Mouse (Mus musculus) kidney, postnatal 0 days (tissue): Measurements from ENCODE around the gene Parvb. TPM values are rescaled to one million over a fixed set of nuclear protein-coding genes. Genes with fewer than 3 reads are reported as not detected.

Source experiments
- ATAC-seq: fragments of 200-750 bp; cut with Nextera tagmentation; replicated peaks from 2 replicates; pipeline ENCODE4 v1.8.0; 2017; ENCODE audit warnings: low read depth, moderate number of reproducible peaks, moderate TSS enrichment, moderate library complexity; ENCODE audit not compliant: low FRiP score
- DNase-seq: peaks from one replicate; pipeline ENCODE4 v3.0.0-alpha.2; 2016; ENCODE audit warnings: low spot score
- H3K27ac ChIP-seq: fragments of 300-500 bp; sonication (generic); 2 replicates; pipeline ENCODE4 v1.5.1; 2014; ENCODE audit warnings: mild to moderate bottlenecking
- H3K27me3 ChIP-seq: fragments of 300-500 bp; sonication (generic); 2 replicates; pipeline ENCODE4 v1.6.1; 2014; ENCODE audit warnings: low read length, mixed read lengths; ENCODE audit not compliant: insufficient read depth
- H3K36me3 ChIP-seq: fragments of 300-500 bp; sonication (generic); 2 replicates; pipeline ENCODE4 v1.6.1; 2014; ENCODE audit warnings: low read length, mixed read lengths; ENCODE audit not compliant: insufficient read depth
- H3K4me1 ChIP-seq: fragments of 300-500 bp; sonication (generic); replicated peaks from 2 replicates; pipeline ENCODE4 v1.6.1; 2014; ENCODE audit warnings: antibody characterized with exemption, low read length, mixed read lengths; ENCODE audit not compliant: insufficient read depth
- H3K4me2 ChIP-seq: fragments of 300-500 bp; sonication (generic); 2 replicates; pipeline ENCODE4 v1.6.1; 2014; ENCODE audit warnings: mild to moderate bottlenecking, low read length, moderate library complexity, mixed read lengths
- H3K4me3 ChIP-seq: fragments of 300-500 bp; sonication (generic); replicated peaks from 2 replicates; pipeline ENCODE4 v1.5.1; 2014; ENCODE audit warnings: low read depth, low read length
- H3K9ac ChIP-seq: fragments of 300-500 bp; sonication (generic); 2 replicates; pipeline ENCODE4 v1.6.1; 2014; ENCODE audit warnings: low read depth, low read length
- H3K9me3 ChIP-seq: fragments of 300-500 bp; sonication (generic); replicated peaks from 2 replicates; pipeline ENCODE4 v1.6.1; 2016; ENCODE audit warnings: low read length, inconsistent platforms, mixed read lengths
- CTCF ChIP-seq: IDR thresholded peaks from 2 replicates; pipeline ENCODE4 v1.5.1; 2016; ENCODE audit warnings: antibody characterized with exemption, low read depth, mild to moderate bottlenecking, moderate library complexity
- WGBS: fragments of 180-500 bp; shearing (Covaris S2); extraction: QIAGEN DNeasy Blood & Tissue Kit; methylation state at CpG from one replicate; pipeline ENCODE4 v1.1.7; 2014; 5-methylcytosine and 5-hydroxymethylcytosine counted together
- polyA plus RNA-seq: library from polyadenylated mRNA; unstranded; fragments of >200 nt; fragmentation: Nextera tagmentation; extraction: Ambion mirVana; gene quantifications from 2 replicates; pipeline ENCODE4 v1.2.1, GENCODE M21; 2015

Gene Parvb
- polyA plus RNA-seq, 1 experiment from 2014 or later: 3.3 TPM

GRCm38 (mm10) chr15:84269107-84269633 is 37.3 kb downstream of the Parvb start:
- ATAC-seq: no peak
- no peaks in the 10 kb centered on the region for H3K4me1 ChIP-seq
- no peaks in the 10 kb centered on the region for H3K9me3 ChIP-seq
- no peaks in the 10 kb centered on the region for H3K36me3 ChIP-seq
- TF ChIP-seq CTCF: no peak
- no peak overlapping the region for H3K4me2 ChIP-seq
- no peak for DNase-seq
- no peak overlapping the region for H3K4me3 ChIP-seq
- WGBS: 84% methylated on average over 10 of the region's 10 CpGs
- no peaks in the 10 kb centered on the region for H3K27me3 ChIP-seq
- no peak overlapping the region for H3K27ac ChIP-seq
- H3K9ac ChIP-seq: no peak overlapping the region

GRCm38 (mm10) chr15:84270032-84270431 is 38.2 kb downstream of the Parvb start:
- ATAC-seq (no peak), DNase-seq (no peak)
- Histone ChIP-seq H3K36me3 (no peaks in the 10 kb centered on the region), H3K4me3 (no peak overlapping the region), H3K9ac (no peak overlapping the region), H3K27ac (no peak overlapping the region), H3K27me3 (no peaks in the 10 kb centered on the region), H3K4me1 (no peaks in the 10 kb centered on the region), H3K4me2 (no peak overlapping the region), H3K9me3 (no peaks in the 10 kb centered on the region)
- WGBS: 57% methylated on average over 5 of the region's 5 CpGs
- no peak for TF ChIP-seq CTCF

- no peak for TF ChIP-seq CTCF
- 42% methylated on average over 6 of the region's 6 CpGs for WGBS
- no peak for DNase-seq
Observed at GRCm38 (mm10) chr15:84270463-84270862, 38.6 kb downstream of the Parvb start.

GRCm38 (mm10) chr15:84276066-84276465 is 44.2 kb downstream of the Parvb start:
- no peak overlapping the region for H3K4me2 ChIP-seq
- no peak overlapping the region for H3K27ac ChIP-seq
- no peaks in the 10 kb centered on the region for H3K27me3 ChIP-seq
- H3K4me3 ChIP-seq: no peak overlapping the region
- no peaks in the 10 kb centered on the region for H3K9me3 ChIP-seq
- WGBS: 59% methylated on average over 4 of the region's 4 CpGs
- TF ChIP-seq CTCF: no peak
- H3K36me3 ChIP-seq: no peaks in the 10 kb centered on the region
- H3K4me1 ChIP-seq: no peaks in the 10 kb centered on the region
- DNase-seq: no peak
- ATAC-seq: no peak
- no peak overlapping the region for H3K9ac ChIP-seq

More at GRCm38 (mm10) chr15:84270463-84270862, 38.6 kb downstream of the Parvb start:
- 0 out of 2 replicates have a peak, but pooled peaks have one; percentile 47 for ATAC-seq
- H3K27ac ChIP-seq: no peak overlapping the region
- no peaks in the 10 kb centered on the region for H3K9me3 ChIP-seq
- no peaks in the 10 kb centered on the region for H3K27me3 ChIP-seq
- no peak overlapping the region for H3K9ac ChIP-seq
- H3K4me1 ChIP-seq: no peaks in the 10 kb centered on the region
- H3K4me3 ChIP-seq: no peak overlapping the region
- no peaks in the 10 kb centered on the region for H3K36me3 ChIP-seq
- no peak overlapping the region for H3K4me2 ChIP-seq

GRCm38 (mm10) chr15:84278091-84278490 is 46.2 kb downstream of the Parvb start:
- H3K9me3 ChIP-seq: no peaks in the 10 kb centered on the region
- H3K27me3 ChIP-seq: no peaks in the 10 kb centered on the region
- ATAC-seq (peak; percentile 65), DNase-seq (no peak)
- no peak overlapping the region for H3K4me2 ChIP-seq
- no peak for TF ChIP-seq CTCF
- no peaks in the 10 kb centered on the region for H3K4me1 ChIP-seq
- no peak overlapping the region for H3K27ac ChIP-seq
- no peak overlapping the region for H3K4me3 ChIP-seq
- WGBS: 42% methylated on average over 7 of the region's 7 CpGs
- H3K9ac ChIP-seq: no peak overlapping the region
- no peaks in the 10 kb centered on the region for H3K36me3 ChIP-seq

GRCm38 (mm10) chr15:84278656-84279055 is 46.8 kb downstream of the Parvb start:
- H3K4me2 ChIP-seq: no peak overlapping the region
- no peaks in the 10 kb centered on the region for H3K27me3 ChIP-seq
- no peak for DNase-seq
- ATAC-seq: no peak
- WGBS: 53% methylated on average over 7 of the region's 7 CpGs
- no peak overlapping the region for H3K9ac ChIP-seq
- no peaks in the 10 kb centered on the region for H3K36me3 ChIP-seq
- no peak overlapping the region; the same call in 1 of the 2 replicates for H3K27ac ChIP-seq
- H3K9me3 ChIP-seq: no peaks in the 10 kb centered on the region
- TF ChIP-seq CTCF: no peak
- H3K4me1 ChIP-seq: no peaks in the 10 kb centered on the region
- H3K4me3 ChIP-seq: no peak overlapping the region

- Histone ChIP-seq H3K4me1 (no peaks in the 10 kb centered on the region), H3K9ac (no peak overlapping the region), H3K27ac (no peak overlapping the region), H3K4me2 (no peak overlapping the region), H3K36me3 (no peaks in the 10 kb centered on the region), H3K9me3 (no peaks in the 10 kb centered on the region), H3K4me3 (no peak overlapping the region), H3K27me3 (no peaks in the 10 kb centered on the region)
- ATAC-seq (no peak), DNase-seq (no peak)
- WGBS: 82% methylated on average over 8 of the region's 8 CpGs
- TF ChIP-seq CTCF: no peak
Observed at GRCm38 (mm10) chr15:84280309-84280708, 48.5 kb downstream of the Parvb start.
